Comparison of ENCODE assay signal across 31 mouse cellular contexts in genomic region chr11:61183820-61184219, GRCm38 (mm10). TPM values are rescaled to one million over a fixed set of nuclear protein-coding genes. Genes with fewer than 3 reads are reported as not detected.
A peak's percentile ranks its signal among the peaks of the same experiment; 100 is the strongest.
DNase-seq lines count a peak whose midpoint lies in the region; ATAC-seq lines count a peak whose summit lies in the region.
"Had no signal": no experiment of that assay in that cellular context is flagged by ENCODE, and none has a peak within 500 bp of the region (broad histone marks: within the 10 kb centered on the region; RNA-seq: fewer than 3 reads in every experiment).

No protein-coding gene starts in this region.

- no peak overlapping the region for H3K27ac ChIP-seq in midbrain, embryonic 11.5 days (ENCODE audit: low read depth, low read length)
- H3K27ac ChIP-seq in midbrain, embryonic 15.5 days = no peak overlapping the region
- peak overlapping the region; percentile 57; the same call in 1 of the 2 replicates for H3K27ac ChIP-seq in limb, embryonic 15.5 days
- H3K27ac ChIP-seq in kidney, embryonic 16.5 days (ENCODE audit: low read length) = no peak overlapping the region
- H3K27ac ChIP-seq: forebrain, embryonic 10.5 days; forebrain, embryonic 13.5 days; heart, embryonic 15.5 days; hindbrain, embryonic 14.5 days; hindbrain, postnatal 0 days had no signal

- no peak overlapping the region for H3K4me3 ChIP-seq in midbrain, embryonic 11.5 days (ENCODE audit: low read depth, low read length)
- no peak overlapping the region for H3K4me3 ChIP-seq in midbrain, embryonic 15.5 days
- H3K4me3 ChIP-seq in limb, embryonic 15.5 days = no peak overlapping the region
- no peak overlapping the region for H3K4me3 ChIP-seq in kidney, embryonic 16.5 days (ENCODE audit: low read length)
- H3K4me3 ChIP-seq: forebrain, embryonic 10.5 days; forebrain, embryonic 13.5 days; heart, embryonic 12.5 days; heart, embryonic 15.5 days had no signal

- intact Hi-C loops in heart, postnatal 25 days (cut with DNase I) = no loop called here

- no peak overlapping the region for H3K9ac ChIP-seq in midbrain, embryonic 11.5 days (ENCODE audit: low read length)
- no peak overlapping the region for H3K9ac ChIP-seq in midbrain, embryonic 15.5 days
- H3K9ac ChIP-seq in limb, embryonic 15.5 days = no peak overlapping the region
- no peak overlapping the region for H3K9ac ChIP-seq in kidney, embryonic 16.5 days (replicated peaks; ENCODE audit: low read length)
- H3K9ac ChIP-seq: forebrain, embryonic 13.5 days; heart, embryonic 12.5 days; heart, embryonic 15.5 days; hindbrain, embryonic 14.5 days had no signal

- no peak for ATAC-seq in midbrain, embryonic 11.5 days (ENCODE audit: low FRiP score)
- no peak for ATAC-seq in midbrain, embryonic 15.5 days (replicated peaks)
- ATAC-seq in limb, embryonic 15.5 days (ENCODE audit: insufficient number of reproducible peaks, low FRiP score, low TSS enrichment, low read depth) = no peak
- no peak for ATAC-seq in kidney, embryonic 16.5 days (ENCODE audit: low FRiP score, low TSS enrichment)
- ATAC-seq: forebrain, embryonic 13.5 days; forebrain, embryonic 16.5 days; hindbrain, postnatal 0 days; inflammation-experienced regulatory T-cells, adult 6 months; intestine, embryonic 16.5 days had no signal

- no peaks in the 10 kb centered on the region for H3K9me3 ChIP-seq in midbrain, embryonic 11.5 days (ENCODE audit: control insufficient read depth, low read length)
- no peaks in the 10 kb centered on the region for H3K9me3 ChIP-seq in midbrain, embryonic 15.5 days
- H3K9me3 ChIP-seq in limb, embryonic 15.5 days = no peaks in the 10 kb centered on the region
- no peaks in the 10 kb centered on the region for H3K9me3 ChIP-seq in kidney, embryonic 16.5 days (ENCODE audit: low read length)
- H3K9me3 ChIP-seq: forebrain, embryonic 10.5 days; forebrain, embryonic 13.5 days; G1E; heart, embryonic 15.5 days had no signal

- DNase-seq in heart, adult 11 months = peak; percentile 51
- no peak for DNase-seq in heart, postnatal 25 days (ENCODE audit: low spot score)
- peak; percentile 60 for DNase-seq in midbrain, embryonic 11.5 days (ENCODE audit: low spot score, missing footprints)
- DNase-seq: adrenal gland, adult 2 months; adrenal gland, postnatal 25 days; B cell, adult 2 months; cerebellum, adult 11-12 months; cerebellum, adult 8-10 months; cerebellum, postnatal 10 days; cerebellum, postnatal 36 days; embryo, embryonic 11 days; gastrocnemius, postnatal 10 days; heart, adult 18-20 months; heart, postnatal 10 days; heart, postnatal 4 days had no signal

- WGBS in midbrain, embryonic 11.5 days = 72% methylated on average over 1 of the region's 1 CpGs
- 91% methylated on average over 1 of the region's 1 CpGs for WGBS in midbrain, embryonic 15.5 days
- WGBS in limb, embryonic 15.5 days = 53% methylated on average over 1 of the region's 1 CpGs
- 82% methylated on average over 1 of the region's 1 CpGs for WGBS in kidney, embryonic 16.5 days

- no peaks in the 10 kb centered on the region for H3K4me1 ChIP-seq in midbrain, embryonic 11.5 days (ENCODE audit: control insufficient read depth, insufficient read depth, low read length)
- no peaks in the 10 kb centered on the region for H3K4me1 ChIP-seq in midbrain, embryonic 15.5 days
- peaks cover 6% of the 10 kb centered on the region for H3K4me1 ChIP-seq in limb, embryonic 15.5 days
- H3K4me1 ChIP-seq in kidney, embryonic 16.5 days (ENCODE audit: insufficient read depth, low read length) = no peaks in the 10 kb centered on the region
- H3K4me1 ChIP-seq: forebrain, embryonic 13.5 days; heart, embryonic 12.5 days; heart, embryonic 15.5 days had no signal

- no peaks in the 10 kb centered on the region for H3K27me3 ChIP-seq in midbrain, embryonic 11.5 days (ENCODE audit: control insufficient read depth, insufficient read depth, low read length)
- no peaks in the 10 kb centered on the region for H3K27me3 ChIP-seq in midbrain, embryonic 15.5 days (replicated peaks)
- no peaks in the 10 kb centered on the region for H3K27me3 ChIP-seq in limb, embryonic 15.5 days
- no peaks in the 10 kb centered on the region for H3K27me3 ChIP-seq in kidney, embryonic 16.5 days (ENCODE audit: insufficient read depth, low read length)
- H3K27me3 ChIP-seq: CH12.LX; forebrain, embryonic 13.5 days; heart, embryonic 12.5 days; heart, embryonic 15.5 days had no signal

- H3K36me3 ChIP-seq in midbrain, embryonic 11.5 days (ENCODE audit: control insufficient read depth, insufficient read depth, low read length) = no peaks in the 10 kb centered on the region
- H3K36me3 ChIP-seq in midbrain, embryonic 15.5 days (replicated peaks) = no peaks in the 10 kb centered on the region
- H3K36me3 ChIP-seq in limb, embryonic 15.5 days = no peaks in the 10 kb centered on the region
- no peaks in the 10 kb centered on the region for H3K36me3 ChIP-seq in kidney, embryonic 16.5 days (ENCODE audit: insufficient read depth, low read length)
- H3K36me3 ChIP-seq: forebrain, embryonic 10.5 days; G1E; heart, embryonic 12.5 days; heart, embryonic 15.5 days had no signal

- no peak overlapping the region for H3K4me2 ChIP-seq in midbrain, embryonic 11.5 days
- H3K4me2 ChIP-seq in midbrain, embryonic 15.5 days = no peak overlapping the region
- H3K4me2 ChIP-seq in limb, embryonic 15.5 days = no peak overlapping the region
- H3K4me2 ChIP-seq in kidney, embryonic 16.5 days (replicated peaks; ENCODE audit: low read depth, low read length) = no peak overlapping the region
- H3K4me2 ChIP-seq: forebrain, embryonic 13.5 days; heart, embryonic 12.5 days; heart, embryonic 15.5 days; hindbrain, embryonic 14.5 days had no signal

RNA-seq across cellular contexts. Expression of gene Usp22, which starts 9.0 kb away (rescaled TPM):
- 10 to 100 TPM; 28.1 to 30.6 TPM for total RNA-seq in heart, postnatal 25 days (2021)
- 284 and 292 TPM in 2 replicates for polyA plus RNA-seq in midbrain, embryonic 11.5 days (2014; fragmentation: Nextera tagmentation; extraction: Ambion mirVana)
- polyA plus RNA-seq in midbrain, embryonic 15.5 days (2015; fragmentation: Nextera tagmentation; extraction: Ambion mirVana) = 442 and 456 TPM in 2 replicates
- polyA plus RNA-seq in limb, embryonic 15.5 days (2015; fragmentation: Nextera tagmentation; extraction: Ambion mirVana) = 125 and 141 TPM in 2 replicates
- 137 and 144 TPM in 2 replicates for polyA plus RNA-seq in kidney, embryonic 16.5 days (2015; fragmentation: Nextera tagmentation; extraction: Ambion mirVana)

RNA-seq across cellular contexts. Expression of gene Aldh3a1, which starts 23.5 kb away (rescaled TPM):
- 1 to 10 TPM in 1 of 2 experiments, under 1 TPM in 1; 0.87 to 1.8 TPM for total RNA-seq in heart, postnatal 25 days (2021)
- not detected in 2 replicates for polyA plus RNA-seq in midbrain, embryonic 11.5 days (2014; fragmentation: Nextera tagmentation; extraction: Ambion mirVana)
- polyA plus RNA-seq in midbrain, embryonic 15.5 days (2015; fragmentation: Nextera tagmentation; extraction: Ambion mirVana) = 0.19 TPM in 1 of 2 replicates, not detected in the other
- polyA plus RNA-seq in limb, embryonic 15.5 days (2015; fragmentation: Nextera tagmentation; extraction: Ambion mirVana) = 0.62 and 1.5 TPM in 2 replicates
- polyA plus RNA-seq in kidney, embryonic 16.5 days (2015; fragmentation: Nextera tagmentation; extraction: Ambion mirVana) = not detected in 2 replicates
- polyA plus RNA-seq: embryonic facial prominence, embryonic 11.5 days; forebrain, embryonic 10.5 days; forebrain, embryonic 13.5 days; G1E; heart, embryonic 12.5 days; hindbrain, embryonic 11.5 days; hindbrain, embryonic 14.5 days; inflammation-experienced regulatory T-cells, adult 6 months had no signal

RNA-seq across cellular contexts. Expression of gene Tnfrsf13b, which starts 57.3 kb away (rescaled TPM):
- 1 to 10 TPM in 1 of 2 experiments, under 1 TPM in 1; 0.44 to 1.0 TPM for total RNA-seq in heart, postnatal 25 days (2021)
- 1.1 and 1.4 TPM in 2 replicates for polyA plus RNA-seq in midbrain, embryonic 11.5 days (2014; fragmentation: Nextera tagmentation; extraction: Ambion mirVana)
- 0.57 and 1.1 TPM in 2 replicates for polyA plus RNA-seq in midbrain, embryonic 15.5 days (2015; fragmentation: Nextera tagmentation; extraction: Ambion mirVana)
- 2.3 and 2.7 TPM in 2 replicates for polyA plus RNA-seq in limb, embryonic 15.5 days (2015; fragmentation: Nextera tagmentation; extraction: Ambion mirVana)
- 1.3 and 1.8 TPM in 2 replicates for polyA plus RNA-seq in kidney, embryonic 16.5 days (2015; fragmentation: Nextera tagmentation; extraction: Ambion mirVana)
